Mouse (Mus musculus): ENCODE measurements at regions not wholly inside any gene's neighbourhood (a gene's known extent, or its start where the extent isn't known, plus 50 kb on each side); places are given as distances from the start of the nearest gene placed in this dataset.

GRCm38 (mm10) chr9:14215961-14216360 lies 58.9 kb upstream of the Sesn3 start:
- no peak for DNase-seq (ENCODE audit: low read depth)

- DNase-seq (ENCODE audit: low read depth), result no peak
Observed at GRCm38 (mm10) chr9:14222936-14223335, 51.9 kb upstream of the Sesn3 start.
